Mouse (Mus musculus): ENCODE results near the gene Slc2a10.

DNA sequence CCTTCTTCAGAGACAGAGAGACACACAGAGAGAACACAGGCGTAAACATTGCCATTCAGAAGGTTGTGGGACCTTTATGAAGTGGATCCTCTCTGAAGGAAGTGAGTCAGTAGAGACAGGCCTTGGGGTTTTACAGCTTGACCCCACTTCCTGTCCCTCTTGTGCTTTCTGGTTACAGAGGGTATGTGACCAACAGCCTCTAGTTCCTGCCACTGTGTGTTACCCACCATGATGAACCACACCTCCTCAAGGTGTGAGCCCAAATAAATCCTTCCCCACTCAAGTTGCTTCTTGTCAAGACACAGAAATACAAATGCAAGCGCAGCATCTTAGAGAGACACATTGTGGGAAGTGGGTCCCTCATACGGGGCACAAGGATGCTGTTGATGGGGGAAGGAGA is 37.4 kb downstream of the Slc2a10 start:
- no peak for TF ChIP-seq POLR2A (IDR thresholded peaks at IDR 0.05; ENCODE audit: low read depth, low read length)
- TF ChIP-seq CTCF (IDR thresholded peaks at IDR 0.05; ENCODE audit: extremely low read depth, insufficient read length, insufficient replicate concordance, low read depth, low read length): no peak
